Mouse (Mus musculus) forebrain, embryonic 14.5 days (tissue): ENCODE measurements at regions not wholly inside any gene's neighbourhood (a gene's known extent, or its start where the extent isn't known, plus 50 kb on each side); places are given as distances from the start of the nearest gene placed in this dataset.

Source experiments
- ATAC-seq: fragments of 200-750 bp; cut with Nextera tagmentation; 2 replicates; pipeline ENCODE4 v1.8.0; 2017; ENCODE audit warnings: mild to moderate bottlenecking, moderate library complexity
- DNase-seq: peaks from one replicate; pipeline ENCODE4 v3.0.0-alpha.2; 2015; ENCODE audit warnings: low spot score
- H3K27ac ChIP-seq: fragments of 300-500 bp; sonication (generic); 2 replicates; pipeline ENCODE4 v1.5.1; 2014; ENCODE audit warnings: low read depth, mild to moderate bottlenecking, control low read depth, low read length, moderate library complexity
- H3K27me3 ChIP-seq: fragments of 300-500 bp; sonication (generic); replicated peaks from 2 replicates; pipeline ENCODE4 v1.6.1; 2014; ENCODE audit warnings: low read length, control low read depth, mixed read lengths; ENCODE audit not compliant: control insufficient read depth, insufficient read depth
- H3K36me3 ChIP-seq: fragments of 300-500 bp; sonication (generic); 2 replicates; pipeline ENCODE4 v1.6.1; 2014; ENCODE audit warnings: low read length, control low read depth; ENCODE audit not compliant: control insufficient read depth, insufficient read depth
- H3K4me1 ChIP-seq: fragments of 300-500 bp; sonication (generic); 2 replicates; pipeline ENCODE4 v1.6.1; 2014; ENCODE audit warnings: antibody characterized with exemption, low read length, control low read depth; ENCODE audit not compliant: control insufficient read depth, insufficient read depth
- H3K4me2 ChIP-seq: fragments of 300-500 bp; sonication (generic); 2 replicates; pipeline ENCODE4 v1.6.1; 2014; ENCODE audit warnings: mild to moderate bottlenecking, control low read depth, low read length
- H3K4me3 ChIP-seq: fragments of 300-500 bp; sonication (generic); 2 replicates; pipeline ENCODE4 v1.5.1; 2014; ENCODE audit warnings: low read depth, low read length, control low read depth
- H3K9ac ChIP-seq: fragments of 300-500 bp; sonication (generic); 2 replicates; pipeline ENCODE4 v1.6.1; 2014; ENCODE audit warnings: mild to moderate bottlenecking, low read length, control low read depth, moderate library complexity
- H3K9me3 ChIP-seq: fragments of 300-500 bp; sonication (generic); replicated peaks from 2 replicates; pipeline ENCODE4 v1.6.1; 2016; ENCODE audit warnings: low read length, control low read depth, mixed read lengths; ENCODE audit not compliant: control insufficient read depth
- WGBS: fragments of 180-500 bp; shearing (Covaris S2); extraction: QIAGEN DNeasy Blood & Tissue Kit; methylation state at CpG from one replicate; pipeline ENCODE4 v1.1.7; 2014; 5-methylcytosine and 5-hydroxymethylcytosine counted together

- no peak overlapping the region for H3K4me3 ChIP-seq
- ATAC-seq (peak; percentile 81), DNase-seq (peak; percentile 46)
- no peak overlapping the region for H3K4me2 ChIP-seq
- no peaks in the 10 kb centered on the region for H3K27me3 ChIP-seq
- H3K27ac ChIP-seq, result no peak overlapping the region
- 55% methylated on average over 10 of the region's 10 CpGs for whole genome bisulfite sequencing
- H3K9me3 ChIP-seq, result no peaks in the 10 kb centered on the region
- no peaks in the 10 kb centered on the region for H3K36me3 ChIP-seq
- peaks cover 2% of the 10 kb centered on the region; the same call in 1 of the 2 replicates for H3K4me1 ChIP-seq
- H3K9ac ChIP-seq, result no peak overlapping the region
Measured at GRCm38 (mm10) chr14:97489427-97490347, 679.9 kb downstream of the Dach1 start.

GRCm38 (mm10) chr14:97478236-97478635, 691.3 kb downstream of the Dach1 start:
- no peaks in the 10 kb centered on the region for H3K4me1 ChIP-seq
- WGBS, result 44% methylated on average over 5 of the region's 5 CpGs
- ATAC-seq, result peak; percentile 34; the same call in 1 of the 2 replicates

GRCm38 (mm10) chr14:97450525-97451235, 718.9 kb downstream of the Dach1 start:
- H3K36me3 ChIP-seq, result no peaks in the 10 kb centered on the region
- H3K4me3 ChIP-seq, result no peak overlapping the region
- 78% methylated on average over 7 of the region's 7 CpGs for WGBS
- no peak overlapping the region for H3K27ac ChIP-seq
- no peak for DNase-seq
- H3K4me2 ChIP-seq, result no peak overlapping the region
- no peaks in the 10 kb centered on the region for H3K9me3 ChIP-seq
- no peak overlapping the region for H3K9ac ChIP-seq
- no peaks in the 10 kb centered on the region for H3K27me3 ChIP-seq
- ATAC-seq, result no peak
- no peaks in the 10 kb centered on the region for H3K4me1 ChIP-seq

More at GRCm38 (mm10) chr14:97478236-97478635, 691.3 kb downstream of the Dach1 start:
- Histone ChIP-seq H3K36me3 (no peaks in the 10 kb centered on the region), H3K4me2 (no peak overlapping the region), H3K9me3 (no peaks in the 10 kb centered on the region), H3K27ac (no peak overlapping the region), H3K27me3 (no peaks in the 10 kb centered on the region), H3K4me3 (no peak overlapping the region), H3K9ac (no peak overlapping the region)
- peak; percentile 67 for DNase-seq

GRCm38 (mm10) chr14:97448617-97449016, 720.9 kb downstream of the Dach1 start:
- H3K27me3 ChIP-seq, result no peaks in the 10 kb centered on the region
- H3K4me3 ChIP-seq, result no peak overlapping the region
- H3K4me1 ChIP-seq, result no peaks in the 10 kb centered on the region
- ATAC-seq, result no peak
- no peak overlapping the region for H3K9ac ChIP-seq
- 69% methylated on average over 2 of the region's 2 CpGs for WGBS
- no peak overlapping the region for H3K27ac ChIP-seq
- no peak overlapping the region for H3K4me2 ChIP-seq
- H3K36me3 ChIP-seq, result no peaks in the 10 kb centered on the region
- H3K9me3 ChIP-seq, result no peaks in the 10 kb centered on the region
- no peak for DNase-seq

GRCm38 (mm10) chr14:97446793-97447192, 722.8 kb downstream of the Dach1 start:
- whole genome bisulfite sequencing, result 96% methylated on average over 1 of the region's 1 CpGs
- Histone ChIP-seq H3K36me3 (no peaks in the 10 kb centered on the region), H3K4me1 (no peaks in the 10 kb centered on the region), H3K4me2 (no peak overlapping the region), H3K4me3 (no peak overlapping the region), H3K27me3 (no peaks in the 10 kb centered on the region), H3K27ac (no peak overlapping the region), H3K9ac (no peak overlapping the region), H3K9me3 (no peaks in the 10 kb centered on the region)
- ATAC-seq, result no peak
- no peak for DNase-seq

- no peak for ATAC-seq
- H3K4me2 ChIP-seq, result no peak overlapping the region
- H3K9me3 ChIP-seq, result no peaks in the 10 kb centered on the region
- H3K36me3 ChIP-seq, result no peaks in the 10 kb centered on the region
- no peaks in the 10 kb centered on the region for H3K27me3 ChIP-seq
- no peak overlapping the region for H3K9ac ChIP-seq
- WGBS, result 73% methylated on average over 6 of the region's 6 CpGs
- H3K4me3 ChIP-seq, result no peak overlapping the region
- no peak for DNase-seq
- H3K27ac ChIP-seq, result no peak overlapping the region
- no peaks in the 10 kb centered on the region for H3K4me1 ChIP-seq
Measured at GRCm38 (mm10) chr14:97440326-97440725, 729.2 kb downstream of the Dach1 start.

GRCm38 (mm10) chr14:97435453-97436233, 733.9 kb downstream of the Dach1 start:
- no peak overlapping the region for H3K4me2 ChIP-seq
- 26% methylated on average over 4 of the region's 4 CpGs for WGBS
- no peaks in the 10 kb centered on the region for H3K4me1 ChIP-seq
- H3K36me3 ChIP-seq, result no peaks in the 10 kb centered on the region
- H3K9me3 ChIP-seq, result no peaks in the 10 kb centered on the region
- ATAC-seq, result no peak
- no peak overlapping the region for H3K9ac ChIP-seq
- no peak overlapping the region for H3K27ac ChIP-seq
- DNase-seq, result peak; percentile 13
- no peaks in the 10 kb centered on the region for H3K27me3 ChIP-seq
- H3K4me3 ChIP-seq, result no peak overlapping the region

GRCm38 (mm10) chr14:97431221-97431620, 738.3 kb downstream of the Dach1 start:
- DNase-seq, result peak; percentile 17
- Histone ChIP-seq H3K4me1 (no peaks in the 10 kb centered on the region), H3K27me3 (no peaks in the 10 kb centered on the region), H3K27ac (no peak overlapping the region), H3K9me3 (no peaks in the 10 kb centered on the region), H3K4me3 (no peak overlapping the region), H3K36me3 (no peaks in the 10 kb centered on the region), H3K4me2 (no peak overlapping the region), H3K9ac (no peak overlapping the region)
- 28% methylated on average over 3 of the region's 3 CpGs for WGBS
- no peak for ATAC-seq
